Mouse (Mus musculus): ENCODE measurements around the gene Wdr11.

DNA sequence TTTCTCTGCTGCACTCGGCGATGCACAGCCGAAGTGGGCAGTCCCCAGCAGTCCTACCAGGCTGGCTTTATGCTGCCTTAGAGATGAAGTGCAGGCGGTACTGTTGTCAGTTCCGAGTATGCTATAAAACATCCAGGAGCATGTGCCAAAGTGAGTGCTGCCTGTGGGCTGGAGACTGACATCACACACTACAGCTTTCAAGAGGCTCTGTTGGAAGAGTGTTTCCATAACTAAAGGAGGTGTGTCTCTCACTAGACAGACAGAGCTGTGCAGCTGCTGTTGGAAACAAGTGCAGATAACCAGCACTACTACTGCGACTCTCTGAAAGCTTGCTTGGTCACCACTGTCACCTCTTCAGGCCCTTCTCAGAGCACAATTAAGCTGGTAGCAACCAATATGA, 39.8 kb downstream of the Wdr11 start:
- TF ChIP-seq CTCF (IDR thresholded peaks at IDR 0.05; ENCODE audit: low read depth) (no peak), EP300 (IDR thresholded peaks at IDR 0.05; ENCODE audit: low read depth) (no peak)

All from liver, embryonic 14.5 days (tissue).